Mouse (Mus musculus) natural killer cell, adult 2 months (primary cell): ENCODE results near the gene Arhgef17.

Source experiments
- DNase-seq, 2 experiments: peaks; one replicate each; pipeline ENCODE4 v3.0.0; 2022; ENCODE audit warnings: low spot score in 2 of 2

Arhgef17 gene

GRCm38 (mm10) chr7:100931926-100932480, at the start of gene Arhgef17:
Gene Arhgef17 (minus strand): TSS chr7:100932107.
- DNase-seq = no peak

DNA sequence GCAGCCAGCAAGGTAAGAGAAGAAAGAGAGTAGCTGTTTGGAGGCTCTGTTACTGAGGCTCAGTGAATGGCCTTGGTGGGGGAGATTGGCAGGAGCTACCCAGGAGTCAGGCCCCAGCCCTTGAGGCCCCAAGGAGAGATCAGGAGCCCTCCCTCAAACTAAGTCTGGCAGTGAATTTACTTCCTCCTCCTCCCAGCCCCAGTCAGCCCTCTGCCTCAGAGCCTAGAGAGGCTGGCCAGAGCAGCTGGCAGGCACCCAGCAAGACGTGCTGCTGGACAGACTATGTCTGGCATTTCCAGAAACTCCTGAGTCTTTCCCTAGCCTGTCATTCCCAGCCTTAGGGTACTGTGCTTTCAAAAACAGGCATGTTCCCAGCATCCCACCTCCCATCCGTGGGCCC, 47.3 kb upstream of the Arhgef17 start:
- no peak for DNase-seq

DNA sequence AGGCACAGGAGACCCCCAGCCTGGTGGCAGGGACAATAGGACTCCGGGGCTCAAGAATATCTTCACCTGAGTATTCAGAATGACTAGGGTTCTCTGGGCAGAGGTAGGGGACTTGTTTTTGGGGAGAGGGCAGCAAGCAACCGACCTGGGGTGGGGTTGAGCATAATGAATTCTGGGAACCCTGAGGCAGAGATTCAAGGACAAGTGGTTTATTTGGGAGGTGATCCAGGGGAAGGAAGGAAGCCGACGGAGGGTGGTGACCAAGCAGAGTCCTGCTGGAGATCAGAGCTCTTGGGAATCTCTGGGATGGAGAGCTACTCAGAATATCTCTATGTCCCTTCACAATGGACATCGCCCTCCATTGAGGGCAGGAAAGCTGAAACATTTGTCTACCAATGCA, 46.3 kb upstream of the Arhgef17 start:
- DNase-seq = no peak

- no peak for DNase-seq
Measured at GRCm38 (mm10) chr7:100974135-100974903, 42.4 kb upstream of the Arhgef17 start, which contains the start of gene P2ry6. Gene P2ry6 (minus strand): TSS chr7:100974649.

- DNase-seq = no peak
Measured at GRCm38 (mm10) chr7:100972875-100973274, 41.0 kb upstream of the Arhgef17 start.

GRCm38 (mm10) chr7:100968874-100969659, 37.2 kb upstream of the Arhgef17 start:
- no peak for DNase-seq

DNA sequence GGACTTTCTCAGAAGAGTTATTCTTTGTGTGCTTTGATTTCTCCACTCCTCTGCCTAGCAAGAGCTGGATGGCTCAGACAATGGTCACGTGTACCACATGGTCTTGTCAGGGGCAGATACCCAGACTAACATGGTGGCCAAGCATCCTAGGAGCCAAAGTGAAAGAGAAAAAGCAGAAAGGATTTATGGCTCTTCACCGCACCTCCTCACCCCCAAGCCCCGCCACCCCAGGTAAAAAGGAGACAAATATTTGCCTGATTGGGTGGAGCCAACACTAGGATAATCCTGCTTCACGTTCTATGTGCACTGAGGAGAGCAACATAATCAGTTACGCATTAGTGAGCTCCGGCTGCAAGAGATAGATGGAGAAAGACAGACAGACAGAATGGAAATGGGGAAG, 36.5 kb upstream of the Arhgef17 start:
- no peak for DNase-seq

DNA sequence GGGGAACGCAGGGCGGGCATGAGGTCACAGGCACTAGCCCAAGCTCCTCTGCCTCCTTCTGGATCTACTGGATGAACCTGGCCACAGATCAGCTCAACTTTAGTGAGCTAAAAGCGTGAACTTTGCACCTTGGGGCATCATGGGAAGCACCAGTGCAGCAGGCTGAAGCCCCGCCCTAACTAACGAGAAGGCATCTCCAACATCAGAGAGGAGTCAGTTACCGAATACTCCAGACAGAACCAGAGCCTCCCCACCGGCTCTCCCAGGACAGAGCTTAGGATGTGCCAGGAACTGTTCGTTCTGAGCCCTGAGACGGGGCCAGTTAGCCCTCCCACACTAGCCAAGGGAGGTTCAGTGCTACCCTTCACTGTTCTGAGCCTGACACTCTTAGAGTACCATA, 35.9 kb upstream of the Arhgef17 start:
- no peak for DNase-seq

- DNase-seq = no peak
Measured at GRCm38 (mm10) chr7:100966014-100966413, 34.1 kb upstream of the Arhgef17 start.

GRCm38 (mm10) chr7:100965079-100965478, 33.2 kb upstream of the Arhgef17 start:
- DNase-seq = no peak

- DNase-seq = no peak
Measured at GRCm38 (mm10) chr7:100964242-100964641, 32.3 kb upstream of the Arhgef17 start.

- DNase-seq = no peak
Measured at GRCm38 (mm10) chr7:100963381-100963780, 31.5 kb upstream of the Arhgef17 start.

- no peak for DNase-seq
Measured at GRCm38 (mm10) chr7:100961146-100961545, 29.2 kb upstream of the Arhgef17 start.

DNA sequence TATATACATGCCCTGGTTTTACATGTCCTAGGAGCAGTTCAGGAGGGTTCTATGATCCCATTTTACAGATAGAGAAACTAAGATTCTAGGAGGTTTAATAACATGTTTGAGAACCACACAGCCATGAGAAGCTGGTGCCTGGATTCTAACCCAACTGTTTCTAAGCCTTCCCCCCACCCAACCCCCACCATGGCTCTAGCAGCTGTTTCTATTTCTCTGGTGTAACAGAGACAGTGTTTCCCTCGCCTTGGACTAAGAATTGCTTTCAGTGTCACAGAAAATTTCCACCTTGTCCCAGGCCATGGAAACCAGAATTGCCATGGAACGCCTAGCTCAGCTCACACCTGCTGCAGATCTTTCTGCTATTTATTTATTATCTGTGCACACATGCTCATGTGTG, 28.6 kb upstream of the Arhgef17 start:
- DNase-seq = no peak

DNA sequence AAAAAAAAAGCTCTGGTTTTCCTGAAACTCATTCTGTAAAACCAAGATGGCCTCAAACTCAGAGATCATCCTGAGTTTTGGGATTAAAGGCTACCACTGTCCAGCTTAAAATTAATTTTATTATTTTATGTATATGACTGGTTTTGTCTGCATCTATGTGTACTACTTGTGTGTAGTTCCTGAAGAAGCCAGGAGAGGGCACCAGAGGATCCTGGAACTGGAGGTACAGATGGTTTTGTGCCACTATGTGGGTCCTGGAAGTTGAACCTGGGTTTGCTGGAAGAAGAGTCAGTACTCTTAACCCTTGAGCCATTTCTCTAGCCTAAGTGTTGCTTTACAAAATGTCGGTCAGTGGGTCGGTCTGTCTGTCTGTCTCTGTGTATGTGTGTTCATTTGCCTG, 26.5 kb upstream of the Arhgef17 start:
- DNase-seq = no peak

GRCm38 (mm10) chr7:100952686-100953085, 20.8 kb upstream of the Arhgef17 start:
- no peak for DNase-seq

- no peak for DNase-seq
Measured at GRCm38 (mm10) chr7:100951903-100952302, 20.0 kb upstream of the Arhgef17 start.

DNA sequence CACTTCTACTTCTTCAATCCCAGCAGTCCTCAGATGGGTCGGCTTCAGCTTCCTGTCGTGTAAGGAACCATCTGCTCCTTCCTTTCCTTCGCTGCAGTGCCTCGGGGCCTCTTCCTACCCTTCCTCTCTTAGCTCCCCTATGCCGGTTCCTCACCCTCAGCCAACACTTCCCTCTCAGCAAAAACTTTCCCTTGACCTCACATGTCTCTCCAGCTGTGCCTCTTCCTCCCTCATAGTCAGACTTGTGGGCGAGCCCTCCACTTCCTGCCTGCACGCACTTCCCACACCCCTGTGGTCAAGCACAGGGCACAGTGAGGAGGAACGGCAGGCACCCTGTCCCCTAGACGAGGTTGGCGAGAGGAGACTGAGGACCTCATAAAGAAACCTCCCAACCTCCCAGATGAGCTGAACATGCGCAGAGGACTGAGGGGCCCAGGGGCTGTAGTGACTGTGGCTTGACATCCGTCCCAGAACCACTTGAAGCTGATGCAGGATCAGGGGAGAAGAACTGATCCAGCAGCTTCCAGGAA, 18.6 kb upstream of the Arhgef17 start:
- DNase-seq = peak; percentile 41 to 55

GRCm38 (mm10) chr7:100950031-100950430, 18.1 kb upstream of the Arhgef17 start:
- no peak for DNase-seq

- DNase-seq = no peak
Measured at GRCm38 (mm10) chr7:100944738-100945137, 12.8 kb upstream of the Arhgef17 start.

- no peak for DNase-seq
Measured at GRCm38 (mm10) chr7:100944306-100944705, 12.4 kb upstream of the Arhgef17 start.
